22 mouse cellular contexts compared by ENCODE assay signal in the genomic region with DNA sequence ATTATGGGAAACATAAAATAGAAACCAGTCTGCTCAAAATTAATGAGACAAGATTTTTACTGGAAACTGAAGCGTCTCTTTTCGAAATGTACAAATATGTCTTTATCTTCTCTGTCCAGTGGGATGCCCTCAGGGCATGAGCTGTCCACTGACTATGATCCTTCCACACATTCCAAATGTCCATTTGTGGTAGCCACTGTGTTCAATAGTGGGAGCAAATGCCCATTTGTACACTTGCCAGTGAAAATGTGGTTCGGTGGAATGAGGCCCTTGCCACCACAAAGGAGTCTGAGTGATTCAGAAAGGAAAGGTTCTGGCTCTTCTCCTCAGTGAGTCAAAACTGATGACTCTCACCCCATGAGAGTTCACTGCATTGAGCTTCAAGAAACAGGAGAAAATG.
"Had no signal": no experiment of that assay in that cellular context is flagged by ENCODE, and none has a peak within 500 bp of the region (broad histone marks: within the 10 kb centered on the region; RNA-seq: fewer than 3 reads in every experiment).

No protein-coding gene starts in this region.

- H3K4me1 ChIP-seq: limb, embryonic 10.5 days; limb, embryonic 13.5 days; liver, embryonic 12.5 days; liver, embryonic 15.5 days; lung, embryonic 15.5 days; megakaryocyte, embryonic 14.5 days; midbrain, embryonic 10.5 days; midbrain, embryonic 15.5 days; neural tube, embryonic 13.5 days had no signal

- ATAC-seq: liver, embryonic 12.5 days; midbrain, embryonic 15.5 days had no signal

- H3K27ac ChIP-seq: kidney, postnatal 0 days; layer of hippocampus, adult 2 months; limb, embryonic 10.5 days; limb, embryonic 13.5 days; liver, embryonic 12.5 days; liver, embryonic 15.5 days; lung, embryonic 15.5 days; midbrain, embryonic 10.5 days; midbrain, embryonic 15.5 days; neural tube, embryonic 13.5 days had no signal

- H3K27me3 ChIP-seq: limb, embryonic 13.5 days; liver, embryonic 12.5 days; liver, embryonic 15.5 days; lung, embryonic 15.5 days; megakaryocyte, embryonic 14.5 days; midbrain, embryonic 15.5 days; neural tube, embryonic 13.5 days had no signal

- H3K9ac ChIP-seq: limb, embryonic 13.5 days; liver, embryonic 12.5 days; liver, embryonic 15.5 days; lung, embryonic 15.5 days; midbrain, embryonic 15.5 days; neural tube, embryonic 13.5 days had no signal

- H3K4me3 ChIP-seq: layer of hippocampus, adult 2 months; limb, embryonic 10.5 days; limb, embryonic 13.5 days; liver, embryonic 12.5 days; liver, embryonic 15.5 days; lung, embryonic 15.5 days; megakaryocyte, embryonic 14.5 days; midbrain, embryonic 10.5 days; midbrain, embryonic 15.5 days; neural tube, embryonic 13.5 days had no signal

- DNase-seq: kidney, adult 2 months; kidney, postnatal 25 days; layer of hippocampus, postnatal 36 days; liver; lung, adult 18-20 months; lung, postnatal 10 days; lung, postnatal 36 days; retina, postnatal 1 day; right cerebral cortex, postnatal 25 days; thymus, adult 18-20 months; thymus, postnatal 4 days had no signal

- H3K36me3 ChIP-seq: limb, embryonic 10.5 days; limb, embryonic 13.5 days; liver, embryonic 12.5 days; liver, embryonic 15.5 days; lung, embryonic 15.5 days; midbrain, embryonic 10.5 days; midbrain, embryonic 15.5 days; neural tube, embryonic 13.5 days had no signal

- H3K4me2 ChIP-seq: limb, embryonic 13.5 days; liver, embryonic 12.5 days; liver, embryonic 15.5 days; lung, embryonic 15.5 days; midbrain, embryonic 15.5 days; neural tube, embryonic 13.5 days had no signal

- H3K9me3 ChIP-seq: limb, embryonic 10.5 days; limb, embryonic 13.5 days; liver, embryonic 12.5 days; liver, embryonic 15.5 days; lung, embryonic 15.5 days; megakaryocyte, embryonic 14.5 days; midbrain, embryonic 10.5 days; midbrain, embryonic 15.5 days; neural tube, embryonic 13.5 days had no signal
